Mouse (Mus musculus): Measurements from ENCODE around the gene Tram2. TPM values are rescaled to one million over a fixed set of nuclear protein-coding genes. Genes with fewer than 3 reads are reported as not detected.

Gene Tram2
- polyA plus RNA-seq, 1 experiment from 2014 or later = 7.2 TPM

- H3K27ac ChIP-seq = no peak overlapping the region
- ATAC-seq (replicated peaks; ENCODE audit: low FRiP score, low read depth) = peak; percentile 58
- 39% methylated on average over 7 of the region's 7 CpGs for WGBS
Measured at GRCm38 (mm10) chr1:21040610-21041326, 38.3 kb downstream of the Tram2 start.

GRCm38 (mm10) chr1:21040173-21040572 is 38.9 kb downstream of the Tram2 start:
- Histone ChIP-seq H3K27me3 (ENCODE audit: insufficient read depth, low read length) (no peaks in the 10 kb centered on the region), H3K9me3 (replicated peaks; ENCODE audit: low read length) (no peaks in the 10 kb centered on the region), H3K27ac (no peak overlapping the region), H3K4me3 (replicated peaks; ENCODE audit: low read depth, low read length) (no peak overlapping the region), H3K4me2 (ENCODE audit: low read length) (no peak overlapping the region), H3K4me1 (replicated peaks; ENCODE audit: insufficient read depth, low read length) (no peaks in the 10 kb centered on the region), H3K9ac (ENCODE audit: low read depth, low read length) (no peak overlapping the region), H3K36me3 (ENCODE audit: insufficient read depth, low read length) (peaks cover 10% of the 10 kb centered on the region; the same call in 1 of the 2 replicates)
- WGBS = 80% methylated on average over 7 of the region's 7 CpGs
- ATAC-seq (replicated peaks; ENCODE audit: low FRiP score, low read depth) (no peak), DNase-seq (ENCODE audit: low spot score) (no peak)
- TF ChIP-seq CTCF (IDR thresholded peaks at IDR 0.05; ENCODE audit: low read depth) = no peak

More at GRCm38 (mm10) chr1:21040610-21041326, 38.3 kb downstream of the Tram2 start:
- Histone ChIP-seq H3K4me1 (replicated peaks; ENCODE audit: insufficient read depth, low read length) (no peaks in the 10 kb centered on the region), H3K4me2 (ENCODE audit: low read length) (no peak overlapping the region), H3K9ac (ENCODE audit: low read depth, low read length) (no peak overlapping the region), H3K27me3 (ENCODE audit: insufficient read depth, low read length) (no peaks in the 10 kb centered on the region), H3K36me3 (ENCODE audit: insufficient read depth, low read length) (peaks cover 10% of the 10 kb centered on the region; the same call in 1 of the 2 replicates), H3K4me3 (replicated peaks; ENCODE audit: low read depth, low read length) (no peak overlapping the region), H3K9me3 (replicated peaks; ENCODE audit: low read length) (no peaks in the 10 kb centered on the region)
- TF ChIP-seq CTCF (IDR thresholded peaks at IDR 0.05; ENCODE audit: low read depth) = no peak
- DNase-seq (ENCODE audit: low spot score) = peak; percentile 48

- H3K36me3 ChIP-seq (ENCODE audit: insufficient read depth, low read length) = peaks cover 10% of the 10 kb centered on the region; the same call in 1 of the 2 replicates
- H3K9ac ChIP-seq (ENCODE audit: low read depth, low read length) = no peak overlapping the region
- no peak overlapping the region for H3K4me2 ChIP-seq (ENCODE audit: low read length)
- DNase-seq (ENCODE audit: low spot score) (no peak), ATAC-seq (replicated peaks; ENCODE audit: low FRiP score, low read depth) (no peak)
- H3K27me3 ChIP-seq (ENCODE audit: insufficient read depth, low read length) = no peaks in the 10 kb centered on the region
- H3K27ac ChIP-seq = no peak overlapping the region
- 100% methylated on average over 3 of the region's 3 CpGs for WGBS
- H3K4me3 ChIP-seq (replicated peaks; ENCODE audit: low read depth, low read length) = no peak overlapping the region
- H3K9me3 ChIP-seq (replicated peaks; ENCODE audit: low read length) = no peaks in the 10 kb centered on the region
- TF ChIP-seq CTCF (IDR thresholded peaks at IDR 0.05; ENCODE audit: low read depth) = no peak
- H3K4me1 ChIP-seq (replicated peaks; ENCODE audit: insufficient read depth, low read length) = no peaks in the 10 kb centered on the region
Measured at GRCm38 (mm10) chr1:21039564-21039963, 39.5 kb downstream of the Tram2 start.

GRCm38 (mm10) chr1:21037881-21038601 is 41.0 kb downstream of the Tram2 start:
- H3K4me2 ChIP-seq (ENCODE audit: low read length) = no peak overlapping the region
- TF ChIP-seq CTCF (IDR thresholded peaks at IDR 0.05; ENCODE audit: low read depth) = no peak
- WGBS = 88% methylated on average over 6 of the region's 6 CpGs
- DNase-seq (ENCODE audit: low spot score) (no peak), ATAC-seq (replicated peaks; ENCODE audit: low FRiP score, low read depth) (no peak)
- no peak overlapping the region for H3K4me3 ChIP-seq (replicated peaks; ENCODE audit: low read depth, low read length)
- H3K9ac ChIP-seq (ENCODE audit: low read depth, low read length) = no peak overlapping the region
- no peaks in the 10 kb centered on the region for H3K4me1 ChIP-seq (replicated peaks; ENCODE audit: insufficient read depth, low read length)
- no peaks in the 10 kb centered on the region for H3K9me3 ChIP-seq (replicated peaks; ENCODE audit: low read length)
- no peak overlapping the region for H3K27ac ChIP-seq
- H3K27me3 ChIP-seq (ENCODE audit: insufficient read depth, low read length) = no peaks in the 10 kb centered on the region
- peaks cover 10% of the 10 kb centered on the region; the same call in 1 of the 2 replicates for H3K36me3 ChIP-seq (ENCODE audit: insufficient read depth, low read length)

- H3K4me2 ChIP-seq (ENCODE audit: low read length) = no peak overlapping the region
- H3K9me3 ChIP-seq (replicated peaks; ENCODE audit: low read length) = no peaks in the 10 kb centered on the region
- H3K27ac ChIP-seq = no peak overlapping the region
- H3K4me3 ChIP-seq (replicated peaks; ENCODE audit: low read depth, low read length) = no peak overlapping the region
- ATAC-seq (replicated peaks; ENCODE audit: low FRiP score, low read depth) (no peak), DNase-seq (ENCODE audit: low spot score) (no peak)
- no peak for TF ChIP-seq CTCF (IDR thresholded peaks at IDR 0.05; ENCODE audit: low read depth)
- H3K36me3 ChIP-seq (ENCODE audit: insufficient read depth, low read length) = peaks cover 10% of the 10 kb centered on the region; the same call in 1 of the 2 replicates
- no peaks in the 10 kb centered on the region for H3K4me1 ChIP-seq (replicated peaks; ENCODE audit: insufficient read depth, low read length)
- H3K27me3 ChIP-seq (ENCODE audit: insufficient read depth, low read length) = no peaks in the 10 kb centered on the region
- 81% methylated on average over 6 of the region's 6 CpGs for WGBS
- no peak overlapping the region for H3K9ac ChIP-seq (ENCODE audit: low read depth, low read length)
Measured at GRCm38 (mm10) chr1:21035878-21036277, 43.2 kb downstream of the Tram2 start.

- H3K4me2 ChIP-seq (ENCODE audit: low read length) = no peak overlapping the region
- DNase-seq (ENCODE audit: low spot score) (no peak), ATAC-seq (replicated peaks; ENCODE audit: low FRiP score, low read depth) (no peak; the same call in 1 of the 2 replicates)
- no peaks in the 10 kb centered on the region for H3K27me3 ChIP-seq (ENCODE audit: insufficient read depth, low read length)
- H3K36me3 ChIP-seq (ENCODE audit: insufficient read depth, low read length) = peaks cover 10% of the 10 kb centered on the region; the same call in 1 of the 2 replicates
- H3K4me3 ChIP-seq (replicated peaks; ENCODE audit: low read depth, low read length) = no peak overlapping the region
- H3K4me1 ChIP-seq (replicated peaks; ENCODE audit: insufficient read depth, low read length) = no peaks in the 10 kb centered on the region
- H3K9ac ChIP-seq (ENCODE audit: low read depth, low read length) = no peak overlapping the region
- no peaks in the 10 kb centered on the region for H3K9me3 ChIP-seq (replicated peaks; ENCODE audit: low read length)
- H3K27ac ChIP-seq = no peak overlapping the region
- no peak for TF ChIP-seq CTCF (IDR thresholded peaks at IDR 0.05; ENCODE audit: low read depth)
Measured at GRCm38 (mm10) chr1:21033792-21034119, 45.3 kb downstream of the Tram2 start.

Measured in kidney, postnatal 0 days (tissue).